Mouse (Mus musculus) cerebellum, adult 9-11 months (tissue): ENCODE data around the gene Plgrkt.
"Not testable (repeated sequence)": the region's sequence is repeated elsewhere in the genome, so short reads cannot be mapped to it uniquely, and the experiment has no call there.

Experiments used
- DNase-seq: peaks from one replicate; pipeline ENCODE4 v3.0.0; 2022

Gene Plgrkt

DNA sequence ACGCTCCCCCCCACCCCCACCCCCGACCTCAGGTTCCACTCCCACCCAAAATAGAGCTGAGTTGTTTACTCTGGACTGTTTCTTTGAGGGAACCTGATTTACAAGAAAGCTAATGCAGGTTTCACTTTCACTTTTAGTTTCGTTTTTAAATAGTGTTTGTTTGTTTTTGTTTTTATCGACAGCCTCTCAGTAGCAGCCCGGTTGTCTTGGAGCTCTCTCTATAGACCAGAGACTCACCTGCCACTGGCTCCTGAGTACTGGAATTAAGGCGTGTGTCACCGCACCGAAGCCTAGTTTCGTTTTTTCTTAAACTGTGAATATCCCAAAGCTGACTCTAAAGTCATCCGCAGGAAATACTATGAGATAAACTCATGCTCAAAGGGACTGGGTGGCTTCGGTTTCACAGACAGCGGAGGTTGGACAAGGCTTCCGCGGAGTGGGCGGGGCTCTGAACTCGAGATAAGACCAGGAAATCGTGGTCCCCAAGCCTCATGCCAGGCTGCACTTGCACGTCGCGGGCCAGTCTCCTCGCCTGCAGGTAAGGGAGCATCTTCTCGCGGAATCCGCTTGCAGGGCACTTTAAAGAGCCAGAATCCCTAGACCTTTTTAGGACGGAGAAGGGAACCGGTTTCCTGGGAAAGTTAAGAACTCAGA lies at the start of gene Plgrkt, which contains the start of gene Cd274:
TSS of gene Plgrkt (minus strand) at position 422 of the 654 bp plus-strand sequence.
TSS of gene Cd274 (plus strand) at position 487 of the 654 bp plus-strand sequence.
- peak; percentile 47 for DNase-seq

GRCm38 (mm10) chr19:29416393-29416902 lies 49.3 kb upstream of the Plgrkt start:
- DNase-seq: no peak

GRCm38 (mm10) chr19:29414917-29415316 lies 47.7 kb upstream of the Plgrkt start:
- DNase-seq: not testable (repeated sequence)

DNA sequence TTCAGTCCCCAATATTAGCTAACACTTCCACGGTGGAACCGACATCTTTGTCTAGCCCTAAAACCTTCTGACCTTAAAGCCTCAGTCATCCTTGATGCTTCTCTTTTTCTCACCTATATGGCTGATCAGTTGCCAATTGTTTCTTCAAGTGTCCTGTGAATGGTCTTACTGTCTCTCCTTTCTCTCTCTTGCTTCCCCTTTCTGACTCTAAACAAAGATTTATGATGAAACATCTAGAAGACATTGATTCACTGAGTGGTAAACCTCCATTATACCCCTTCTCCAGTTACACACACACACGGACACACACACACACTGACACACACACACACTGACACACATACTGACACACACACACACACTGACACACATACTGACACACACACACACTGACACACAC lies 47.3 kb upstream of the Plgrkt start:
- no peak for DNase-seq

DNA sequence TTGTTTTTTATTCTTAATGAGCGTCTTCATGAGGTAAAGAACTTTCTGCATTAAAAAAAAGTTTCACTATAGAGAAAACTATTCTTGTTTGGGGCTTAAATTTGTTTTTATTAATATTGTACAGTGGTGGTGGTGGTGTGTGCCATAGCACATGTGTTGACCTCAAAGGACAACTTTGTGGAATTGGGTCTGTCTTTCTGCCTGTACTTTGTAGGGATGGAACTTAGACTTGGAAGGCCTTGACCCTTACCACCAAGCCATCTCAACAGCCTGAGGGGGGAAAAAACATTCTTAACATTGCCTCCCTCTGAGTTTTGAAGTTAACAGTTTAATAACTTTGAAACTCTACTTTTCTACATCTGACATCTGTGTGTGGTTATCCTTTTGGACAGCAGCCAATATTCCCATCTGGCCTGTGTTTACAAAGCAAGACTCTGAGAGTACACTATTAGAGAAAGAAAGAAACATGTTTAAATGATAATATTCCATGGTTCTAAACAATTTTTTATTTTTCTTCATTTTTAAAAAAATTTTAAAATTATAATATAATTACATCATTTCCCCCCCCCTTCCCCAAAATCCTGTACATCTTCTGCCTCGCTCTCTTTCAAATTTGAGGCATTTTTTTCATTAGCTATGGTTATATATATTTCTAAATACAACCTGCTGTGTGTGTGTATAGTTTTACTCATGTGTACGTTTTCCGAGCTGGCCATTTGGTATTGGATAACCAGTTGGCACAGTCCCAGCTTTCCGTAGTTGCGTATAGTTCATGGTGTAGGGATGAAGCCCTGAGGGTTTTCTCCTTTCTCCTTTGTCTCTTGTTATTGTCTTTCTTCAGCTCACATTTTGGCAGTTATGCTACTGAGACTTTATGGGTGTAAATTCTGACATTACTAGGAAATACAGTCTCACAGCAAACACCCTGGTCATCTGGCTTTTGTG lies 45.6 kb upstream of the Plgrkt start:
- DNase-seq: peak; percentile 5

- DNase-seq: no peak
These were observed 43.4 kb upstream of the Plgrkt start, which contains the start of gene Pdcd1lg2 for GRCm38 (mm10) chr19:29410619-29411018. Gene Pdcd1lg2 (plus strand): TSS chr19:29410919.

DNA sequence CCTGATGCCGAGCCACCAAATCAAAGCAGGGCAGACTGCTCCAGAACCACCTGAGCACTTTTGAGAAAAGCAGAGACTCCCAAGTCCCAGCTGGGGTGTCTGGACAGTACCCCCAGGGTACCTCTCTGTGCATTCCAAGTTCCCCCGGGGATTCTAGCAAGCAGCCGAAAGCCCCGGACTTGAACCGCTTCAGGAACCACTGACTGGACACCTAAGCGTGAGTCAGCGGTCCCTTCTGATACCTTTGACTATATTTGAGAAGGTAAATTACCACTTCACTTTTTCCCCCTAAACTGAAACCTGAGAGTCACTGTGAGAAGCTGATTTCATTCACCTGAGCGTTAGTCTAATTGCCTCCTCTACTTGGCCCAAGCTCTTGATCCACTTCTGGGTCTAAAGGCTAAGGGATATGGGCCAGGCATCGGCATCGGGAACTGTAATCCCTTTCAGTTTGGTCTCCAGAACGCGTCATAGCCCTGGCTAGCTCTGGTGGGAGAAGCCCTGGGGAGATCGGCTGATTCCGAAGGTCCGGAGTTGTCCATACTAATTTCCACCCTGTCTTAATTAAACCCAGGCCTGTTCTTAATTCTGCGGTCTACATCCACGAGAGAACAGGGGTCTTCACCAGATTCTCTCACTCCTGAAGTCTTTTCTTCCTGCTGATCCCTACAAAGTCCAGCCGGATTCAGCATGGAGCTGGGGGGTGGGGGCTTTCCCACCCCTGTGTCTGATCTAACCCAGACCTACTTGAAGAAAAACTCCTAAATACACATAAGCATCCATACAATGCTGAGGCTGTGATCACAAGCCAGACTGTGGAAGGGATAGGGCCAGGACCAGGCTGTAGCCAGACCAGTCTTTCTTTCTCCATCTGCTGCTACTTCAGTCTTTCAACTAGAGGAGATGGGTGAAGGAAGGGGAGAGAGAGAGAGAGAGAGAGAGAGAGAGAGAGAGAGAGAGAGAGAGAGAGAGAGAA lies 39.1 kb upstream of the Plgrkt start:
- no peak for DNase-seq

DNA sequence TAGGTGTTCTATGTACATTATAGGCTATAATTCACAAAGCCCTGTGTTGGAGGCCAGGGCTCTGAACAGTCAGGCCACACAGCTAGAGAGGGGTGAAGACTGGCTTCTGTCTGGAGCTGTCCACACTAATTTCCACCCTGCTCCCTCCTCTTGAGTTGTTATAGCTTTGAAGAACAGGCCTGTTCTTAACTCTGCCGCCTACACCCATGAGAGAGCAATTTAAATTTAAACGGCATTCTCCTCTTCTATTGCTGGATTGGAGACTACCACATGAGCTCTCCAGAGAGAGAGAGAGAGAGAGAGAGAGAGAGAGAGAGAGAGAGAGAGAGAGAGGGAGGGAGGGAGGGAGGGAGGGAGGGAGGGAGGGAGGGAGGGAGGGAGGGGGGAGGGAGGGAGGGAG lies 38.2 kb upstream of the Plgrkt start:
- DNase-seq: no peak

DNA sequence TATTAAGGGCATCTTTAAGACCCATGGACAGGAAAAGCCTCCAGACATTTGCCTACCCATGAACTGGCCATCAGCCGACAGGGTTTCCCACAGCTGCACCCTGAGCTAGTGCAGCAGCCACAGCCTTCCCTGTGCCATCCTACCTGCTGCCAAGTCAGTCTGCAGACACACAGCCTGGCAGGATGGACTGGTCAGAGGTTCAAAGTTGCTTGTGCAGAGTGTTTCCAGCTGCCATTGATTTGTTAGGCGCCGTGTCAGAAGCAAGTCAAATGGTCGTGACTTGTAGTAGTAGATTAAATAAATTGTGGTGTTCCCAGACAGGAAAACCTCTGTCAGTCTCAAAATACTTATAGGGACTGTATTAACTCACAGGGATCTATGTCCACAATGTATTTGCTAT lies 36.1 kb upstream of the Plgrkt start:
- no peak for DNase-seq

GRCm38 (mm10) chr19:29402621-29403020 lies 35.4 kb upstream of the Plgrkt start:
- no peak for DNase-seq

GRCm38 (mm10) chr19:29400466-29400865 lies 33.3 kb upstream of the Plgrkt start:
- no peak for DNase-seq

DNA sequence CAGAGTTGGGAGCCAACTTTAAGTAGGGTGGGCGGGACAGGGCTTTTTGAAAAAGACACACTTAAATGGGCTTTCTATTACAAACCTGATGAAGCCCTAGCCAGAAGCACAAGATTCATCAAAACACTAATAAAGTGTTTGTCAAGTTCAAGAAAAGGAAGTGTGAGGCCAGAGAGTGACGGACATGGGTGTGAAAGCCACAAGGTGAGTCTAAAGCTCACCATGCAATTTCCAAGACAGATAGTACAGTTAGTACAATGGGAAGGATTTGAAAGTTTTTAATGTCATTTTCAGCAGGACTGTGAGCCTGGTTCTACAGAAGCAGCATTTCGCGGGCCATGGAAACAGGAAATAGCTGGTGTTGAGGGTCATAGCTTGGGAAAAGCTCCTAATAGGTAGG lies 32.6 kb upstream of the Plgrkt start:
- DNase-seq: no peak

- no peak for DNase-seq
These were observed 29.2 kb upstream of the Plgrkt start for GRCm38 (mm10) chr19:29396353-29396752.

- DNase-seq: no peak
These were observed 27.5 kb upstream of the Plgrkt start for GRCm38 (mm10) chr19:29394721-29395120.

DNA sequence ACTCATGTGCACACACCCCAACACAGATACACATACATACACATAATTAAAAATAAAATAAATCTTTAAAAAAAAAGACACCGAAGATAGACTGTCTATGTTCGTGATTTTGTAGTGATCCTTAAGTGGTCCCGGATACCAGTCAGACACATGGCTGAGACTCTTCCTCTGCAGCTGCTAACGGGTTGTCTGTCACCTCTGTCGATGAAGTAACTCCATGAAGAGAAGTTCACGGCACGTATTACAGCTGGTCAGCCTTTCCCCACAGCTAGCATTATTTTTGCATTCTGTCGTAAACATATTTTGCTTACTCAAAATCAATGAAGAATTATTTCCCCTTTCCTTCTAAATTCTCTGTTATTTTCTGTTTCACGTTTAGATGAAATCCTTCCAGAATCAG lies 26.1 kb upstream of the Plgrkt start:
- no peak for DNase-seq

- no peak for DNase-seq
These were observed 24.1 kb upstream of the Plgrkt start for GRCm38 (mm10) chr19:29391279-29391678.

DNA sequence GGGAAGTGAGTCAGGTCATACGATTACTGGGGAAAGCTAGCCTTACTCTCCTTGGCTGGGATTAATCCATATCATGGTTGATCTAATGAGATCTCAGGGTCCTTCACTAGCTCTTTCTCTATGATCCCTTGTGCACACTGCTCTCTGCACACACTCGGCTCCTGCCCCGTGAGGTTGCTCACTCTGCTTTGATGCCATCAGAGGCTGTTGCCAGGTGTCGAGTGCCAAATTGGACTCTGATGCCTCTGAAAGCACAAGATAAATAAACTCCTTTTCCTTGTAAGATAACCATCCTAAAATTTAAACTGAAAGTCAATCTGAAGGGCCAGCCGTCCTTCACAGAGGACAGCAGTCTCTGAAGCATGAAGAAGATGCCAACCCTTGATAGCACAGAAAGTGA lies 23.3 kb upstream of the Plgrkt start:
- no peak for DNase-seq

DNA sequence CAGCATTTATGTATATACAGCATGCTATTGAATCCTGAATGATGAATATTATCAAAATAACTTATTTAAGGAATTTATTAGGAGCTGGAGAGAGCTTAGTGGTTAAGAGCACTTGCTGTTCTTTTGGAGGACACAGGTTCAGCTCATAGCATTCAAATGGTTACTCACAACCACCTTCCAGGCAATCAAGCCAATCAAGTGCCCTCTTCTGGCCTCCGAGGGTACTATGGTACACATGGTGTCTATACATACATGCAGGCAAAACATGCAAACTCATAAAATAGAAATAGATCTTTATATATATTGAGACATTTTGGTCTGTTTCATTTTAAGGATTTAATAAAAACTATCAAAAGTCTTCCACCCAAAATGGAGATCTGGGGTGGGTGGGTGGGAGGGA lies 21.6 kb upstream of the Plgrkt start:
- DNase-seq: no peak

DNA sequence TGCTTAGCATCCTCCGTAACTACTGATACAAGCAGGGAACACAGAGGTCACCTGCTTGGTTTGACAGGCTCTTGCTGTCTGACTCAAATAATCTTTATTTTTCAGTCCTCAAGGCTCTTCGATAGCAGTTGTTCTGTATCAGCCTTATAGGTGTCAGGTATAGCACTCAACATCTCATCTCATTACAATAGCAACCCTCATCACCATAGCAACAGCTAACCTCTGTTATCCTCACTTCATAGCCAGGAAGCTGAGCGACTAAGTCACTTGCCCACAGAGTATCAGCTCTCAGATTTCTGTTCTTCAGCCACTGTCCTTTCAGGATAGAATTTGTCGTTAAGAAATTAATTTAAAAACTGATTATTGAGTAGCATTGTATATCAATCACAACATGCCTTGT lies 18.6 kb upstream of the Plgrkt start:
- DNase-seq: no peak

DNA sequence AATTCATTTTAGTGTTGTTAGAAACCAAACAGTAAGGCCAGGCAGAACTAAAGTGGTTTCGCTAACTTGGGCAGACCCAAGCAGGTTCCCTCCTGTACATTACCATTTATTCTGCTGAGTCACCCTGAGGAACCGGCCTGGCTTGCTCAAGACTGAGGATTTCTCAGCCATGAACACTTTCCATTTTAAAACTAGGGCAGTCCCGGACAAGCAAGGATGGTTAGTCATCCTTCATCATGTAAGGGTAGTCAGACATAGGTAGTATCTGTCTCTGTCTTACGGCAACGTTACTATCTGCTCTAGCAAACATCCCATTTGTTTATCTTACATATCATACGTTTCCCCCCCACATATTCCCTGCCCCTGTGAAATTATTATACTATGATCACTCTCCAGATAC lies 17.8 kb upstream of the Plgrkt start:
- no peak for DNase-seq

GRCm38 (mm10) chr19:29384412-29384811 lies 17.2 kb upstream of the Plgrkt start:
- DNase-seq: no peak

- no peak for DNase-seq
These were observed 16.2 kb upstream of the Plgrkt start for GRCm38 (mm10) chr19:29383368-29383767.
